Mouse (Mus musculus): ENCODE results near the gene Slc46a1.

Gene Slc46a1

DNA sequence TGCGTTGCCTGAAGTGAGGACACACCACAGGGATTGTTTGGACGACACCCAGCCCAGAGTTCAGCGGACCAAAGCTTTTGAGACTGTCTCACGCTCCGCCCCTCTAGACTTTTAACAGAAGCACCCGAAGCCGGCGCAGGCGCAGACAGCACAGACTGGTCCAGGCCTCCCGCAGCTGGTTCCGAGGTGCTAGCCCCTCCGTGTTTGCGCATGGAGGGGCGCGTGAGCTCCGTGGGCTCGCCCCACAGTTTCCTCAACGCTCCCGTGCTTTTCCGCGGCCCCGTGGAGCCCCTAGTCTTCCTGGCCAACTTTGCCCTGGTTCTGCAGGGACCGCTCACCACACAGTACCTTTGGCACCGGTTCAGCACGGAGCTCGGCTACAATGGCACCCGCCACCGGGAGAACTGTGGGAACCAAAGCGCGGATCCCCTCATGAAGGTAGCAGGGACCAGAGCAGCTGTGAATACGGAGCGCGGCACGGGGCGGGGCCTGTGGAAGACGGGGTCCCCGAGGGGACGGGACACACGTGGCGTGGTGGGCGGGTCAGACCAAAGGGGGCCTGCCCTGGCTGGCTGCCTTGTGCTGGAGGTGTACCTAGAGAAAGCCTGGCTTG, at the start of gene Slc46a1:
Gene Slc46a1, plus strand, starts transcription at position 130 of the 613 bp plus-strand sequence.
- DNase-seq (ENCODE audit: low spot score) = peak; percentile 76

DNA sequence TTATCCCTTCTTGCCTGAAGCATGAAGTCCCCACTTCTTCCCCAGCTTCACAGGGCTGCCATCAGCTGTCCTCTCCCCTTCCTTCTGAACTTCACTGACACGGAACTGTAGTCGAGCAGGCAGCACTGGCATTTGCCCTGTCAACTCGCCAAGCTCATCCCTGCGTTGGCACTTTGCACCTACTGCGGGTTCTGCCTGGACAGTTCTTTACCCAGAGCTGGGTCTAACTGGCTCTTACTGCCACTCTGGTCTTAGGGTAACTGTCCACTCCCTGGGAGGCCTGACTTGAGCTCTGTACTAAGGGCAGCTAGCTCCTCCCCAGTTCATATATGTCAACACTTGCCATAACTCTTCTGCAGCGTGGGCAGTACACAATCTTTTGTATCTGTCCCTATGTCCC, 48.6 kb upstream of the Slc46a1 start:
- DNase-seq (ENCODE audit: low spot score) = no peak

DNA sequence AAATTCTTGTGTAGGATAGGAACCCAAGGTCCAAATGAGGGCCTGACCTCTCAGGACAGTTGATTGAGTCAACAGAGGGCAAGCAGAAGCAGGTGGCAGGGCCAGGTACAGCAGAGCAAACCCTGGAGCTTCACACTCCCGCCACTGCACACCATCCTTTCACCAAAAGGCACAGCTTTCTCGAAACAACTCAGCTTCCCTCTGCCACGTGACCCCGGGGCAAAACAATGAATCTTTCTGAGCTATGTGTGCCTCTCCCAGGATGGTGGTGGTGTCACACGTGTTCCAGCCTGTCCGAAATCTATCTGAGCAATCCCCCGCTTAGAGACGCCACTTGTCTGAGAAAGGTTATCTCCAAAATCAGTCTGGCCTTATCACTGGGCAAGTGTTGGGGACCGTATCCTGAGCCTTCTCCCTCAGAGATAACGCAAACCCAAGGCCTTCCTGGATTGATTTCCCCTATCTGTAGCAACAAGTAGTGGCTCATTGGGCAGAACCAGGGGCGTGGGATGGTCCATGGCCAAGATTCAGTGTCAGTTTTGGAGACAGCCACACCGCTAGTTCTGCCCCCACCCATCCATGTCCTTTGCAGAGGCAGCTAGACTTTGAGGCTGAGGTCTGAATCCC, 45.1 kb upstream of the Slc46a1 start:
- DNase-seq (ENCODE audit: low spot score) = no peak

DNA sequence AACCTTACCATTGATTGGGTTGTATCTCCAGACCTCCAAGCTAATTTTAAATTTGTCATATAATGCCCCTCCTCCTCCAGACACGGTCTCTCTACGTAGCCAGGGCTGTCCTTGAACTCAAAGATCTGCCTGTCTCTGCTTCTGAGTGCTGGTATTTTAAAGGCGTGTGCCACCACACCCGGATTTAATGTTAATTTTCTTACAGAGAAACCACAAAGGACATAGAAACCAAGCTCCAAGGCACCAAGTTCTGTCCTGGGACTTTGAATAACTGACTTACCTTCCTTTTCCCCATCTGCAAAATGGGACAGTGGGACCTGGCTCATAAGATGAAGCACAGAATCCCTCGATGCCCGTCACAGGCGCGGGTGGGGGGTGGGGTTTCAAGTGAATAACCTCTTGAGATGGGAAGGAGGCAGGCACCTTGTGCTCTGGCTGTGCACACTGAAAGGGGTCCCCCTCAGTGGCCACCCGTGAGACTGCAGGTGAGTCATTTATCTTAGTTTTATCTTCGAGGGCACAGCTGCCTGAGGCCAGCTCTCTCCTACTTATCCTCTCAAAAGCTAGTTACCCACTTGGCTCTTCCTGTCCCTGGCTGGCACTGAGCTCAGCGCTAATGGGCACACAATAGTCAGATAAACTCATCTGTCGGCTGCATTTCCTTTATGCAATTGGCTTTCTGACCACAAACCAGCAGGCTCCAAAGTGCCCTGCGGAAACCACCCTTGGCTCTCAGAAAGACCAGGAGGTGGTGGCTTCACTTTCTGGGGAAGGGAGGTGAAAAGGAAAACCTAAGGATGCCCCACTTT, 44.1 kb upstream of the Slc46a1 start:
- DNase-seq (ENCODE audit: low spot score) = no peak

- DNase-seq (ENCODE audit: low spot score) = no peak
These were observed 43.3 kb upstream of the Slc46a1 start, which contains the start of gene Slc13a2 for GRCm38 (mm10) chr11:78422055-78422819. Gene Slc13a2 (minus strand): TSS chr11:78422217.

DNA sequence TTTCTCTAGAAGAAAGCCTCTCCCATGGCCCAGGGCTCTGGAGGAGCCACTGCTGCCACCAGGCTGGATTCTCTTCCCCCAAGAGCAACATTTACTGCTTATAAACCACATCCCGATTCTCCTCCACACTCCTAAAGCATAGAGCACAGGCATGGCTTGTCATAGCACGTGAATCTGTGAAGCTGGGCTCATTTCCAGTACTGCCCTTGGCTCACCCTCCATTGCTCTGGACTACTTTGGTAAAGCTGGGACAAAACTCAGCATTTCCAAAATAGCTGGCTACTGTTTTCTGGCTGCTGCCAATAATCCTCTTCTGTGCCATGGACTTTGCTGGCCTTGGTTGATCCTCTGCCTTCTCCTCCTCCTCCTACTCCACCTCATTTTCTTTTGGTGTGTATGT, 41.1 kb upstream of the Slc46a1 start:
- DNase-seq (ENCODE audit: low spot score) = no peak

DNA sequence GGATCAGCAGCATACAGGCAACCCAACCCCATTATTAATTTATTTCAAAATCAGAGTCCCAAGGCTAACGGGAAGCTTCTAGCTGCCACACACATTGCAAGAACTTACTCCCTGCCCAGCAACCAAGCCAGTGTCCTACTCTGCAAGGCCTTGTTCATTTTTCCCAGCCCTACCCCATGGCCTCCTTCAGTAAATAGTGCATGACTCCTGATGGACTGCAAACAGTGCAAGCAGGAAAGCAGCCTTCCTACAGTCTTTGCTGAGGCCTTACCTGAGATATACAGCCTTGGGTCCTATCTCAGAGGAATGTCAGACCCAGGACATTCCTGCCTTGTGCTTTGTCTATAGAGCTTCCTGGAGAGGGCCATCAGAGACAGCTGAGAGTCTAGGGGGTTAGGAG, 39.9 kb upstream of the Slc46a1 start:
- no peak for DNase-seq (ENCODE audit: low spot score)

DNA sequence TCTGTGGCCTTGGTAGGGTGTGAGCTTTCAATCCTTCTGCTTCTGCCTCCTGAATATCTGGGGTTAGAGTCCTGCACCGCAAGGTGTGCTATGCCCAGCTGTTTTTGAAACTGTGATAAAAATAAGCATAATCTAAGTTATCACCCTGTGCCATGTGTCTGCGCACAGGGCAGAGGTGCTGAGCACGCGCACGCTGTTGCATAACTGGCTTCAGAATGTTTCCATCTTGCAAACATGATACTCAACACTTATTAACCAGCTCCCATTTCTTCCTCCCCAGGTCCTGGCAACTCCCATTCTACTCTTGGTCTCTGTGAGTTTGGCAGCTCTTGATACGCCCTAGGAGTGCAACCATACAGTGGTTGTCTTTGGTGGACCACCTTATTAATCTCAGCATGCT, 37.8 kb upstream of the Slc46a1 start:
- no peak for DNase-seq (ENCODE audit: low spot score)

GRCm38 (mm10) chr11:78428309-78428708, 37.2 kb upstream of the Slc46a1 start:
- no peak for DNase-seq (ENCODE audit: low spot score)

GRCm38 (mm10) chr11:78430195-78430878, 35.2 kb upstream of the Slc46a1 start:
- no peak for DNase-seq (ENCODE audit: low spot score)

DNA sequence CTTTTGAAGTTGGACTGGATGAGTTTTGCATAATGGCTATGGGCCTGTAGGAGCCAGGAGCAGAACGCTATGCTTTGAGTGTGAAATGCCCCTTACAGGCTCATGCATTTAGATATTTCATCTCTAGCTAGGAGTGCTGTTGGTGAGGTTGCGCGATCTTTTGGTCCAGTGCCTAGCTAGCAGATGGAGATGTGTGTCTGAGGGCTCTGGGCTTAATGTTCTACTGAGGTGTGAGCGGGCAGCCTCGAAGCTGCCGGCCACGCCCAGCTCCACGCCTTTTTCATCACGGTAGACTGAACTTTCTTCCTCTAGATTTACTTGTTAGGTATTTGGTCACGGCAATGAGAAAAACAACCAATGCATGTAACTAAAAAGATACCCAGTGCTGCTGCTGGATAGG, 34.3 kb upstream of the Slc46a1 start:
- no peak for DNase-seq (ENCODE audit: low spot score)

DNA sequence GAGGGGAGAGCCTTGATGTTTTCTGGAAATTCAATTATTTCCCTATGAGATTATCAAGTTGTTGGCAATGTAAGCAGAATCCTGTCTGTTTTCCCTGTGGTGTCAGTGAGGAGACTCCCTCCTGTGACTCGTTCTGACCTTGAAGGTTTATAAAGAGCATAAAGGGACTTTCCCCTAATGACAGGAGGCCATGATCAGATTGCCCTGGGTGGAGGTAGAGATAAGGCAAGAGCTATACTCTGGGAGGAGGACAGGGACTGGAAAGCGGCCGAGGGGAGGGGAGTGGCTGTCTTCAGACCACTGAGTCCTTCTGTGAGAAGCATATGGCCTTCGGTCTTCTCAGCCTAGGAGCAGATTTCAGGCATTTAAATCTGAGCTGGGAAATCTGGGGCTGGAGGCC, 31.4 kb upstream of the Slc46a1 start:
- DNase-seq (ENCODE audit: low spot score) = no peak

DNA sequence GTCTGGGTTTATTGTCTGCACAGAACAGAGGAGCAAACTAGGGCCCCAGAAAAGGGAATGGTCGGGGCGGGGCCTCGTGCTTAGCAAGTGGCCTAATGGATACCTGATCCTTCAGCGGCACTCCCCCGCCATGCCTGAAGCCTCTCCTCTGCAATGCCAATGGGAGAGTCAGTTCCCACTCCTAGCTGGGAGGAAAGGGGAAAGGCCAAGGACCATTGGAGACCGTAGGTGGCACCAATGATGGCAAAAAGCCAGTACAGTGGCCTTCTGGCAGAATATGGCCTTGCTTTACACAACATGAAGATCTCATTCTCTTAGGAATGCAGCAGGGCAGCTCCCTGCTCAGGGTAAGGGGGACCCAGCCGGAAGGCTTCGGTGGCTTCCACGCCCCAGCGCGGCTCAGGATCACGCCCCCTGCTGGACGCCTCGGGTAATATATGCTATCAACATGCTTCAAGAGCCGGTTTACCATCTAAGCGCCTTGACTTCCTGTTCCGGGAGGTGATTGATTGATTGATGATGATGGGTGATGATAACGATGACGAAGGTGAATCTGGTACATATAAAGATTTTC, 29.6 kb upstream of the Slc46a1 start:
- DNase-seq (ENCODE audit: low spot score) = peak; percentile 42

DNA sequence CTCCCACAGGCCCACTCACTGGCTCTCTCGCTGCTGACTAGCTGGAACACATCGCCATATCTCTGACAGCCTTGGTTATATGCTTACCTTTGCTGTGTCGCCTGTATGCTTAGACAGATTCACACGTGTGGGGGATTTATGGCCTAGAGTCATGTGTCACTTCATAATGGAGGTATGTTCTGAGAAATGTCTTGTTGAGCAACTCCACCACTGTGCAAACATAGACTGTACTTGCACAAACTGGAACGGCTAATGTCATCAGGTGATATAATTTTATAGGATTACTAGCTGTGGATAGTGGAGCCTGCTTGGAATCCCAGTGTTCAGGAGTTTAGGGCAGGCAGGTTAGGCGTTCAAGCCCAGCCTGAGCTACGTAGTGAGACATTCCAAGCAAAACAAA, 28.3 kb upstream of the Slc46a1 start:
- no peak for DNase-seq (ENCODE audit: low spot score)

DNA sequence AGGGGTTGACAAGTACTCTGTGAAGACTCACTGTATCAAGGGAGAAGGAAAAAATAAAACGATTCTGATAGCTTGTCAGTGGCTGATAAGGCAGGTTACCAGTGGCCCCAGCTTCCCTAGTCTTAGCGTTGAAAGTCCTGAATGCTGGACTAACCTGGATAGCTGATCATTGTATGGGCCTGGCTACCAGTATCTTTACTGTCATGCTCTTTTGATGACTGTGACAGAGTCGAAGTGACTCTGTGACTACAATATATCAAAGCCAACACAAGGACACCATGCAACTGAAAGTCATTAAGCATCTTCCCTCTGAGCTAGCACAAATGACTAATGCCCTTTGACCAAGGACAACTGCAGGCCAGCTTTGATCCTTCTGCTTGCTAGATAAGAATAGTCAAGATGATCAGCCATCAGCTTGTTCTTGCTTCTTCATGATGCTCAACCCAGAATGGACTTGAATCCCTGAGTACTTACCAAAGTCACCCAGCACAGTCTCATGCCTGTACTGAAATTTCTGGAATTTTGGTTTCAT, 27.0 kb upstream of the Slc46a1 start:
- no peak for DNase-seq (ENCODE audit: low spot score)

- no peak for DNase-seq (ENCODE audit: low spot score)
These were observed 22.4 kb upstream of the Slc46a1 start for GRCm38 (mm10) chr11:78443115-78443514.

GRCm38 (mm10) chr11:78447168-78447567, 18.3 kb upstream of the Slc46a1 start:
- no peak for DNase-seq (ENCODE audit: low spot score)

- no peak for DNase-seq (ENCODE audit: low spot score)
These were observed 17.3 kb upstream of the Slc46a1 start for GRCm38 (mm10) chr11:78448242-78448641.

GRCm38 (mm10) chr11:78450337-78450736, 15.2 kb upstream of the Slc46a1 start:
- no peak for DNase-seq (ENCODE audit: low spot score)

DNA sequence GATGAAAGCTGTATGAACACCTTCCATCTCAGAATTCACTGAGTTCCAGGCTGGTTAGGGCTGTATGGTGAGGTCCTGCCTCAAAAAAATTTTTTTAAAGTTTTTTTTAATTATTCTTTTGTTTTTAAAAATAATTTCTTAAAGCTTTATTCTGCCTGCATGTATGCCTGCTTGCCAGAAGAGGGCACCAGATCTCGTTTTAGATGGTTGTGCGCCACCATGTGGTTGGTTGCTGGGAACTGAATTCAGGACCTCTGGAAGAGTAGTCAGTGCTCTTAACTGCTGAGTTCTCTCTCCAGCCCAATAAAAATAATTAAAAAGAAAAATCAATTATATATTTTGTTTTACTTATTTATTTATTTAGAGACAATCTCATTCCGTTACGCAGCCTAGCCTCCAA, 11.8 kb upstream of the Slc46a1 start:
- peak; percentile 51 for DNase-seq (ENCODE audit: low spot score)

DNA sequence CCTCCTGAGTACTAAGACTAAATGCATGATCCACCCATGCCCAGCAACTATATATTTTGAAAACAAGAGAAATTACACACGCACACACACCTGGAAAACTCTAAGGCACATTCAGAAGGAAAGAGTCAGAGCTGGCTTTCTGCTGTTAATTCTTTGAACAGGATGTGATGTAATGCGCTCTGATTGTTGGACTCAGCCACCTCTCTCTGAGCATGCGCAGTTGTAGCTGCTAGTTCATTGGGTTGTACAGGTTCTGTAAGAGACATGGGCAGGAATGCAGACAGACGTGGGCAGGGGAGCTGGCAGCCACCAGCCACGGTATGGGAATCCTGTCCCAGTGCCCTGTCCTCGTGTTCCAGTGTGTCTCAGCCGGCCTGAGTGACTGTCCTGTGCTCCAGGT, 11.2 kb upstream of the Slc46a1 start:
- DNase-seq (ENCODE audit: low spot score) = no peak
